Mouse (Mus musculus) forebrain, embryonic 15.5 days (tissue): Measurements from ENCODE around the gene Artn. TPM values are rescaled to one million over a fixed set of nuclear protein-coding genes. Genes with fewer than 3 reads are reported as not detected.
A peak's percentile ranks its signal among the peaks of the same experiment; 100 is the strongest.

Experiments
- ATAC-seq: fragments of 200-750 bp; cut with Nextera tagmentation; replicated peaks from 2 replicates; pipeline ENCODE4 v1.8.0; 2017; ENCODE audit warnings: mild to moderate bottlenecking, moderate TSS enrichment, moderate library complexity
- H3K27ac ChIP-seq: fragments of 300-500 bp; sonication (generic); replicated peaks from 2 replicates; pipeline ENCODE4 v1.5.1; 2015; ENCODE audit warnings: mild to moderate bottlenecking, inconsistent platforms
- H3K27me3 ChIP-seq: fragments of 300-500 bp; sonication (generic); 2 replicates; pipeline ENCODE4 v1.6.1; 2015; ENCODE audit warnings: inconsistent platforms
- H3K36me3 ChIP-seq: fragments of 300-500 bp; sonication (generic); 2 replicates; pipeline ENCODE4 v1.6.1; 2015; ENCODE audit warnings: mild to moderate bottlenecking, inconsistent platforms
- H3K4me1 ChIP-seq: fragments of 300-500 bp; sonication (generic); 2 replicates; pipeline ENCODE4 v1.6.1; 2015; ENCODE audit warnings: inconsistent platforms
- H3K4me2 ChIP-seq: fragments of 300-500 bp; sonication (generic); replicated peaks from 2 replicates; pipeline ENCODE4 v1.6.1; 2015; ENCODE audit warnings: mild to moderate bottlenecking, inconsistent platforms
- H3K4me3 ChIP-seq: fragments of 300-500 bp; sonication (generic); 2 replicates; pipeline ENCODE4 v1.5.1; 2015; ENCODE audit warnings: mild to moderate bottlenecking, inconsistent platforms
- H3K9ac ChIP-seq: fragments of 300-500 bp; sonication (generic); replicated peaks from 2 replicates; pipeline ENCODE4 v1.6.1; 2015; ENCODE audit warnings: mild to moderate bottlenecking, inconsistent platforms
- H3K9me3 ChIP-seq: fragments of 300-500 bp; sonication (generic); 2 replicates; pipeline ENCODE4 v1.6.1; 2016; ENCODE audit warnings: inconsistent platforms
- WGBS: fragments of 180-500 bp; shearing (Covaris S2); methylation state at CpG from one replicate; pipeline ENCODE4 v1.1.7; 2015; ENCODE audit warnings: mixed read lengths; 5-methylcytosine and 5-hydroxymethylcytosine counted together
- polyA plus RNA-seq: library from polyadenylated mRNA; unstranded; fragments of >200 nt; fragmentation: Nextera tagmentation; extraction: Ambion mirVana; gene quantifications from 2 replicates; pipeline ENCODE4 v1.2.1, GENCODE M21; 2015

Gene Artn
- polyA plus RNA-seq, 1 experiment from 2014 or later: 0.10 TPM

GRCm38 (mm10) chr4:117886644-117887043 lies 42.9 kb downstream of the Artn start:
- Histone ChIP-seq H3K9ac (peak overlapping the region; percentile 98), H3K4me1 (peaks cover 53% of the 10 kb centered on the region), H3K4me3 (peak overlapping the region; percentile 97), H3K4me2 (peak overlapping the region; percentile 91), H3K36me3 (peaks cover 26% of the 10 kb centered on the region), H3K27me3 (no peaks in the 10 kb centered on the region), H3K27ac (peak overlapping the region; percentile 65; the same call in 1 of the 2 replicates), H3K9me3 (no peaks in the 10 kb centered on the region)
- no peak for ATAC-seq
- 2% methylated on average over 24 of the region's 24 CpGs for WGBS

- no peaks in the 10 kb centered on the region for H3K9me3 ChIP-seq
- no peak for ATAC-seq
- peak overlapping the region; percentile 91 for H3K4me2 ChIP-seq
- H3K9ac ChIP-seq: peak overlapping the region; percentile 98; the same call in 1 of the 2 replicates
- H3K4me3 ChIP-seq: peak overlapping the region; percentile 97
- 86% methylated on average over 9 of the region's 9 CpGs for WGBS
- H3K27me3 ChIP-seq: no peaks in the 10 kb centered on the region
- H3K27ac ChIP-seq: no peak overlapping the region
- H3K4me1 ChIP-seq: peaks cover 53% of the 10 kb centered on the region
- H3K36me3 ChIP-seq: peaks cover 26% of the 10 kb centered on the region
Measured at GRCm38 (mm10) chr4:117885994-117886393, 43.6 kb downstream of the Artn start.

- Histone ChIP-seq H3K9me3 (no peaks in the 10 kb centered on the region), H3K4me1 (peaks cover 54% of the 10 kb centered on the region), H3K4me3 (no peak overlapping the region), H3K9ac (no peak overlapping the region), H3K27ac (no peak overlapping the region), H3K36me3 (peaks cover 28% of the 10 kb centered on the region), H3K27me3 (no peaks in the 10 kb centered on the region), H3K4me2 (no peak overlapping the region)
- WGBS: 94% methylated on average over 10 of the region's 10 CpGs
- ATAC-seq: no peak
Measured at GRCm38 (mm10) chr4:117885093-117885492, 44.5 kb downstream of the Artn start.

GRCm38 (mm10) chr4:117884146-117884545 lies 45.4 kb downstream of the Artn start:
- Histone ChIP-seq H3K27ac (no peak overlapping the region), H3K4me2 (peak overlapping the region; percentile 84), H3K9ac (peak overlapping the region; percentile 92; the same call in 1 of the 2 replicates), H3K4me3 (peak overlapping the region; percentile 96), H3K4me1 (peaks cover 54% of the 10 kb centered on the region), H3K36me3 (peaks cover 31% of the 10 kb centered on the region), H3K27me3 (no peaks in the 10 kb centered on the region), H3K9me3 (no peaks in the 10 kb centered on the region)
- 93% methylated on average over 1 of the region's 1 CpGs for WGBS
- ATAC-seq: no peak

- Histone ChIP-seq H3K4me1 (peaks cover 54% of the 10 kb centered on the region), H3K4me3 (peak within 1 kb of the TSS; percentile 96), H3K4me2 (peak within 1 kb of the TSS; percentile 84), H3K27ac (peak within 1 kb of the TSS; percentile 86), H3K9ac (peak within 1 kb of the TSS; percentile 92), H3K9me3 (no peaks in the 10 kb centered on the region), H3K27me3 (no peaks in the 10 kb centered on the region), H3K36me3 (peaks cover 36% of the 10 kb centered on the region)
- ATAC-seq: peak; percentile 39
- under 1% methylated on average over 98 of the region's 103 CpGs for WGBS
Measured at GRCm38 (mm10) chr4:117882701-117883691, 46.6 kb downstream of the Artn start, which contains the start of gene B4galt2. Gene B4galt2 (minus strand): TSS chr4:117883487.

GRCm38 (mm10) chr4:117878703-117879102 lies 50.9 kb downstream of the Artn start:
- H3K9ac ChIP-seq: no peak overlapping the region
- 88% methylated on average over 5 of the region's 5 CpGs for WGBS
- no peak for ATAC-seq

GRCm38 (mm10) chr4:117878301-117878700 lies 51.3 kb downstream of the Artn start:
- no peak for ATAC-seq
- Histone ChIP-seq H3K4me3 (no peak overlapping the region), H3K27ac (no peak overlapping the region), H3K9ac (no peak overlapping the region), H3K36me3 (peaks cover 55% of the 10 kb centered on the region), H3K4me2 (no peak overlapping the region), H3K27me3 (no peaks in the 10 kb centered on the region), H3K4me1 (peaks cover 24% of the 10 kb centered on the region), H3K9me3 (no peaks in the 10 kb centered on the region)
- 70% methylated on average over 10 of the region's 10 CpGs for WGBS

More at GRCm38 (mm10) chr4:117878703-117879102, 50.9 kb downstream of the Artn start:
- H3K4me2 ChIP-seq: no peak overlapping the region
- H3K27me3 ChIP-seq: no peaks in the 10 kb centered on the region
- peaks cover 27% of the 10 kb centered on the region for H3K4me1 ChIP-seq
- H3K4me3 ChIP-seq: no peak overlapping the region
- H3K9me3 ChIP-seq: no peaks in the 10 kb centered on the region
- peaks cover 51% of the 10 kb centered on the region for H3K36me3 ChIP-seq
- H3K27ac ChIP-seq: no peak overlapping the region

Other genes starting within 250 kb of the Artn start
- gene Dmap1, start 247.5 kb downstream of the Artn start, polyA plus RNA-seq: 78.7 and 81.2 TPM in 2 replicates
- gene Gm12845, start 205.4 kb downstream of the Artn start, polyA plus RNA-seq: not detected in 2 replicates
- gene Klf17, start 164.1 kb downstream of the Artn start, polyA plus RNA-seq: not detected in 2 replicates
- gene Slc6a9, start 95.3 kb downstream of the Artn start, polyA plus RNA-seq: 9.0 and 11.3 TPM in 2 replicates
- 1.1 and 1.7 TPM in 2 replicates for gene Ccdc24, start 57.2 kb downstream of the Artn start, polyA plus RNA-seq
- gene B4galt2, start 46.3 kb downstream of the Artn start, polyA plus RNA-seq: 45.2 and 52.6 TPM in 2 replicates
- gene Atp6v0b, start 42.4 kb downstream of the Artn start, polyA plus RNA-seq: 460 and 461 TPM in 2 replicates
- gene Dph2, start 37.7 kb downstream of the Artn start, polyA plus RNA-seq: 26.8 and 29.4 TPM in 2 replicates
- gene Ipo13, start 14.8 kb downstream of the Artn start, polyA plus RNA-seq: 69.3 and 75.5 TPM in 2 replicates
- gene St3gal3, start 205.2 kb upstream of the Artn start, polyA plus RNA-seq: 11.3 and 12.3 TPM in 2 replicates